Mouse (Mus musculus) CD4-positive, CD25-positive, alpha-beta regulatory T cell, adult 4 months (primary cell): ENCODE data around the gene Plekhm3. TPM values are rescaled to one million over a fixed set of nuclear protein-coding genes. Genes with fewer than 3 reads are reported as not detected.
A peak's percentile ranks its signal among the peaks of the same experiment; 100 is the strongest.

Source experiments
- ATAC-seq: one replicate; pipeline ENCODE4 v1.8.0; 2017
- polyA plus RNA-seq, 2 experiments: library from polyadenylated mRNA; unstranded; fragments of 100-300 nt; shearing (Covaris generic); gene quantifications; one replicate each; pipeline ENCODE4 v1.2.1; 2017

The Plekhm3 gene
- polyA plus RNA-seq, 2 experiments from 2014 or later: 7.8 to 11.2 TPM

DNA sequence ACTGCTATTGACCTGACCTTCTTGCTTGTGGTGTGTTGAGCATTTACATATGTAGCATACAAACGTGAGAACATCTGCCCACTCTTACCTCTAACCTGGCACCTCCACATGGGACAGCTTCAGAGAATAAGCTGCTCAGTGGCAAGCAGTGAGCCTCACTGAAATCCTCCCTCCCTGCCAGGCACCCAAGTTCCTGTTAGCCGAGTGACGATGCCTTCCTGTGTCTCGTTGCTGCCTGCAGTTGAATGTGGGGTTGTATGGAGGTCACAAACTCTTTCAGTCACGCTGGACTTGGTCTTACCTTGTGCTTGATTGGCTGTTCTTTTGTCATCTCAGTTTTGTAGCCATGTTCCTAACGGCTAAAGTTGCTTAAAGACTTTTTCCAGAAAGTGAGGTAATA, 133.1 kb downstream of the Plekhm3 start:
- ATAC-seq: peak; percentile 51

DNA sequence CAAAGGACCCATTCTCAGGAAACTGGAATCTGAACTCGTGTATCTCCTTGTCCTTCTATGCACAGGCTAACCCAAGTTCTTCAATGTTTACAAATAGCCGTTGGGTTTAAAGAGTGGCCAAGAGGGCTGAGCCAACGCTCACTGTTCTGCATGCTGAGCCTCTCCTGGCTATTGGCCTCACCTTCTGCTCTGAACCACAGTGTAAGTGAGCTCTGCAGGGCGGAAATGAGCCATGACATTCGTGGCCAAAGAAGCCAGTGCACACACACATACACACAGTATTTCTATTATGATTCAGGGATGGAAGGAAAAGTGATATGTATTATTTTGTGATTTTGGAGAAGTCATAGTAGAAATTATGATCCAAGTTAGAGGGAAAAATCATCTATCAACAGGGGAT, 138.9 kb downstream of the Plekhm3 start:
- ATAC-seq: no peak

DNA sequence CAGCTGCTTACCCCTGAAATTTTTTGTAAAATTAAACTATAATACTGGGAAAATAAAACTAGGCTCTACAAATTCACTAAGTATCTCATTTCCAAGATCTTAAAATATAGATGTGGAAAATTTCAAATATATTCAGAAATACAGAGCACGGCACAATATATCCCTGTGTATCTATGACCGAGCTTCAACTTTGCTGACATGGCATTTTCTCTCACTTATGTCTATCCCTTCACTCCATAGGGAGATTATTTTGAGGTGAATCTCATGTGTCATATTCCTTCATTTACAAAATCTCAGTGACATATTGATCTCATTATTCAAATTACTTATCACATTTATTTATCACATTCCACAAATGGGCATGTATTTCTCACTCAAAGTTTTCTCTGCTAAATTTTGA, 143.4 kb downstream of the Plekhm3 start:
- ATAC-seq: no peak

DNA sequence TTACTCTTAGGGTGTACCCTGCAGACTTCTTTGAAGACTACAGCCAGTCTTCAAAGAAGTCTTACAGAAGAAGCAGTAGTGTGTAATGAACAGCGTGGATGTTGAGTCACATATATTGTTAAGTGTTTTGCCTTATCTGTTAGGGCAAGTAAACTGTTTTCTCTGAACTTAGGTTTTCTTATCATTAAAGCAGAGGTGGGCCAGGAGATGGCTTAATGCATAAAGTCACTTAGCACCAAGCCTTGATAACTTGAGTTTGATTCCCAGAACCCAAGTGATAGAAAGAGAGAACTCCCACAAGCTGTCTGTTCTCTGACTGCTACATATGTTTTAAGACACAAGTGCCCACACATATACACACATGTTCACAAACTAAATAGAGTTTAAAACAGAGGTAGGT, 144.7 kb downstream of the Plekhm3 start:
- no peak for ATAC-seq

DNA sequence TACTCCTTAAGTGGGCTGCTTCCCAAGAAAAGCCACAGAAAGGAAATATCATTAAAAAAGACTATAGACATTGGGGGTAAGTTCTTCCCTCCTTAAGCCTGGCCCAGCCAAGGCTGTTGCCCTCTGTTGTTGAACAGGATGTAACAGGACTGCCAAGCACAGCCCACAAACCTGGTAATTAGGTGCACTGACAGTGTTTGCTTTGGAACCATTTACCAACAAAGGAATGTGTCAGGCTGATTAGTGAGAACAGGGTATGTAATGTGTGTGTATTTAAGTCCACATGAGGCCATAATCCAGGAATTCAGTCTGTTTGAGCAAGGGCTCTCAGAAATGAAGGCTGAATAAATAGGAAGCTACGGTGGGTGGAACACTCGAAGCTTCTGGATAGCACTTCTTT, 147.5 kb downstream of the Plekhm3 start:
- ATAC-seq: no peak

DNA sequence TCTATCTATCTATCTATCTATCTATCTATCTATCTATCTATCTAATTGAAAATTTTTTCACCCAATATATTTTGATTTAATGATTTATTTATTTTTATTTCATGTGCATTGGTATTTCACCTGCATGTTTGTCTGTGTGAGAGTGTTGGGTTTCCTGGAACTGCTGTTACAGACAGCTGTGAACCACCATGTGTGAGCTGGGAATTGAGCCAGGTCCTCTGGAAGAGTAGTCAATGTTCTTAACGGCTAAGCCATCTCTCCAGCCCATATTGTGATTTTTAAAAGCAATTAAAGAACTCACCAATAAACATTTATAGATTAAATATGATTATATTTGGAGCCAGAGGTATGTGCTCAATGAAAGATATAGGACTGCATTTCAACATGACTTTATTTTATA, 148.9 kb downstream of the Plekhm3 start:
- ATAC-seq: no peak

DNA sequence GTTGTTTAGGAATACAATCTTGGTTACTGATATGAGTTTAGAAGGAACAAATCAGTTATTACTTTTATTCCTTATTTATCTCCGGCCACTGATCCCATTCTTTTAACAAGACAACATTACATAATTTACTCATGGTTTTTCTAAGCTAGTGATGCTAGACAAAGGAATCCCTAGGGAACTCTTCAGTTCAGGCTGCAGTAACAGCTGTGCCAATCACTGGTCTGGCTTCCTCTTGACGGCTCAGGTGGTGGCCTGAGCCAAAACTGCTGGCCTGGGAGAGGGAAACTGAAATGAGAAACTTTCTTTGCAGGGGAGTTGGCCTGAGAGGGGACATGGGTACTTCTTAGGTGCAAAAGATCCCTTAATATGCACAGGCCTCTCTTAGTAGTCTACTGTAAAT, 151.4 kb downstream of the Plekhm3 start:
- ATAC-seq: no peak

DNA sequence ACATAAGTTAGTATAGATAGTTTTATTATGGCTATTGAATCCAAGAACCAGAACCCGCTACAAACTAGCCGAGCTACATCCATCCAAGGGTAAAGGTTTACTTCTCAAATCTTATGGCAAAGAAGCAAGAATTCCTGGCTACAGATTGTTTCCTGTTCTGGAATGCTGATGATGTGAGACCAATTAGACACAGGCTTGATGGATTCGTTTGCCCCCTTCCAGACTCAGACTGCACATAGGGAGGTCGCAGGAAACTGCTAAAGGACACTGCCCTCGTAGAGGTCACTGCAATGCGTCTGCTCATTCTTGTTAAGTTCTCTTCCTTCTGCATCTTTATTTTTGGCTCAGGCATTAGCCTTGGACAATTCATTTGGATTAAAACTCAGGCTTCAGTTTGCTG, 154.0 kb downstream of the Plekhm3 start:
- ATAC-seq: no peak

DNA sequence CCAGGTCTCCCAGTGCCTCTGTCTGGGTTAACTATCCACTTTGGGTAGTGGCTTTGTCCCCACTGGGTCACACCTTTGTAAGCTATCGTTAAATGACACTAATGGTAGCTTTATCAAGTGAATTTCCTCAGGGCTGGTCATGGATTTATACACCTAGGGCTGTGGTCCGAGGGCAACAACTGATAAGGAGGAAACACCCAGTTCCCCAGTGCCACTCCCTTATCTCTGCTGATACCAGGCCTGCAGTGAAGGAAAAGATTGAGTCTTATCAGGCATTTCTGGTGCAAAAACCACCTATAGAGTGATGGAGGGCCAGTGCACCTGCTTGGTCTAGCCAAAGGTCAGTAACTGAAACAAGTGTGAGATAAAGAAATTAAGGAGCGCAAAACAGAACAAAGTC, 159.0 kb downstream of the Plekhm3 start:
- no peak for ATAC-seq

DNA sequence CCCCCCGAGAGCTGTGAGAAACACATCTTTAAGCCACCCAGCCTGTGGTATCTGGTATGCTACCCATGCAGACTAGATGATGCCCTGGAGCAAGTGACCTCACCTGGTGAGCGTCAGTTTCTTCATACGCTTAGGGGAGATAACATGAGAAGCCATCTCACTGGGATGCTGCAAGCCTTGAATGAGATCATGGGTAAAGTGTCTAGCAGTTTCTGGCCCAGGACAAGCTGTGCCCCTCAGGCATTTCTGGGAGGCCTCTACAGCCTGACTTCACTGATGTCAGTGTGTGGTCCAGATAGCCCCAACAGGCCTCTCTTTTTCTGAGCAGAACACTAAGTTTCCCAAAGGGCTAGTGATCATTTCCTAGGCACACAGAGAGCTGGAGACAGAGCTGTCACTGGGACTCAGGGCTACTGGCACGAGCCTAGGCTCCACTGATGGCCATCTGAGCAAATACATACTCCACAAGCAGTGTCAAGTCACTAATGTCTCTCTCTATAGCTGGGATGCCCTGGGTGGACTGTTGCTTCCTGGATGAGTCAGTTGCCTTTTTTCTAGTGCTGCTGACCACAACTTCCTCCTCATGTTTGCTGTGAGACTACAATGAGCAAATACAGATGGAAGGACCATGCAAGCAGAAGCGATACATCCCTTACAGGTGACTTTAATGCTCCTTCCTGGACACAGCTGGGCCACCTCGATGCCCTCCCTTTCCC, 159.6 kb downstream of the Plekhm3 start:
- ATAC-seq: peak; percentile 72

DNA sequence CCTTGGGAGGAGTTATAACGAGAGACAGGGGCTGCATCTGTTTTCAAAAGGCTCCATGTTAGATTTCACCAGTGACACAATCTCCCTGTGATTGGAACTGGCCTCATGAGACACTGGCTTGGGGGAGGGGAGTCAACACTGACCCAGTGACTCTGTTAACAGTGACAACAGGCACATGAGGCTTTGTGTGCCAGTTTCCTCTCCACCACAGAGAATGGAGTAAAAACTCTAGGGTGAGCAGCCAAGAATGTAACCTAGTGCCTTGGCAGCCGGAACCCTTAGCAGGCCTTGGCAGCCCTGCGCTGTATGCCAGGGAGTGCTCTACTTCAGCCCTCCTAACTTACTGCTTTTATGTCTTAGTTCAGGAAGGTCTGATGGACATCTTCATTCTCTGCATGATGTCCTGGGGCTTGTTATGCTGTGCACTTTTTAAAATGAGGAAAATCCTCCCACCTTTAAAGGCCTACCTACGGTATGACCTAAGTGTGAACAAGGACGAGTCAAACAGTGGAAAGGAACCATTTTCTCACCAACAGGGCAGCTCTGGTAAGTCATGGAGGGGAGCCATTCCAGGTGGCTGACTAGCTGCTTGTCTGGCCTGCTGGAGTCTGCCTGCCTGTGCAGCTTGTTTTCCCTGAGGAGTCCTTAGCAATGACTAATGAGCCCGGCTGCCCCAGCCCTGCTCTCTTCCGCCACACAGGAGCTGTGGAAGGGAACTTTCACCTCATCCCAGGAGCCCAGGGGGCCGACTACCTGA, 161.2 kb downstream of the Plekhm3 start:
- ATAC-seq: no peak

DNA sequence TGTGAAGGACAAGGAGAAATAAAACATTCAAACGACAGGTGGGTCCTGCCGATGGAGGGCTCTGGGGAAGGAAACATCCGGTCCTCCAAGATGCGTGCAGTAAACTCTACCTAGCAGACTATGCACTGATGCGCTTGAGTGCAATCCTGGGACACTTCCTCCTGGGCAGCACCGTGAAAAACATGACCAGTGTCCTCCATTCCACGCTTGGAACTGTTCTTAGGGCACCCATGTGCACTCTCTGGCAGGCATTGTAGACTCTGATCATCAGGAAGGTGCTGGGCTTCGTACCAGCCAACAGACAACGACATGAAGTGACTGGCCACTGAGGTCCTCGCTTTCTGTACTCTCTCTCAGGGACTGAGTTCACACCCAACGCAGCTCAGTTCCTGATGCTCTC, 162.5 kb downstream of the Plekhm3 start:
- ATAC-seq: no peak

DNA sequence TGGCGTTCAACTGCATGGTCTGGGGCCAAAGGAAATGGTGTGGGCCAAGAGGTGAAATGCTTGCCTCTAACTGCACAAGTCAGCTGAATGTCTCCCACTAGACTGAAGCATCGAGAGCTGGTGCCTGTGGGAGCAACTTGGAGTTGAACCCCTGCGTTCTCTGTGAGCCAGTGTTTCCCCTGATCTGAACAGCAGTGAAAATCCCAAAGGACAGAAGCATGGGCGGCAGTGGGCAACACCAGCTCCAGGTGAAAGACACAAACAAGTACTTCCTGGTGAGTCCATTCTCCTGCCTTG, 163.4 kb downstream of the Plekhm3 start:
- ATAC-seq: no peak

DNA sequence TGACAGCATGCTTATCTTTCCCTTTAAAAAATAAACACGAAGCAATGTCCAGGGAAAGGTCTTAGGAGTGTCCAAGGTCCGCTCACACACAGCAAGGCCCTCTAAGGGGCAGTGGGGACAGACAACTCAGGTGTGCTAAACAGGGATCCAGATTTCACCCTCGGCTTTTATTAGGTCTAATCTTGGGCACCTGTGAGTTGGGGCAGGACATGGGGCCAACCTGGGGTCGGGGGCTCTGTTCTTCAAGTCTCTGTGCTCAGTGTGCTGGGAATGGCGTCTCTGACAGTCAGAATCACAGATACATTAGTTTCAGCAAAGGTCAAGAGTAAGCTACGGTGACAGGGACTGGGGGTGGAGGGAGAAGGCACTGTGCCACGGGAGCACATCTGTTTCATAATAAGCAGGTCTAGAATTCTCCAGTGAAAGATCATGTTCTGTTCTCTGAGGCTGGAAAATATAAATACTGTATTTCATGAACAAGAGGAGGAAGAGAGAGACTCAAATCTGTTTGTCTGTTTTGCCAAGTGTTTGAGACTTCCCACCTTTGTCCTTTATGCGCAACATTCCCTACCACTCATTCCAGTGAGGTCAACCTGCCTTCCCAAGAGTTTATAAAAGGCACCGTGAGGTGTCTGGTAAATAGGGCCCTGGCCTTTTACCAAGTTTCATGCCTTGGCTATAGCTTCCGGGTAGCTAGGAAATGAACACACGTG, 163.9 kb downstream of the Plekhm3 start:
- ATAC-seq: no peak

DNA sequence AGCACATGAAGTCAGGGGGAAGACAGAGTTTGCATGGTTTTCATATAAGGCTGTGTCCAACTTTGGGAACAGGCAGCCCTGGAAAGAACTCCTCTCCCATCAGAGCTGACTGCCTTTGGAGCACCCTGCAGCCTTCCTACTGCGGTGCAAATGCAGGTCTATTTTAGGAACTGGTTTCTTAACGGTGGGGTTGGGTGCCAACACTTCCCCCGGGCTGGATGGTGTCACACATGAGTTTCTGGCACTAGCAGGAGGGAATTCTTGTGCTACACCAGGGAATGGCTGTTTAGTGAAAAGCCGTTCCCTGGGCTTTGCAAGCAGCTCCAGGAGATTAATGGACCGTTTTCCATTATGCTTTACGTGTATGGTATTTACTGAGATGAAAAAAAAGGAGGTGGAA, 164.8 kb downstream of the Plekhm3 start:
- no peak for ATAC-seq

DNA sequence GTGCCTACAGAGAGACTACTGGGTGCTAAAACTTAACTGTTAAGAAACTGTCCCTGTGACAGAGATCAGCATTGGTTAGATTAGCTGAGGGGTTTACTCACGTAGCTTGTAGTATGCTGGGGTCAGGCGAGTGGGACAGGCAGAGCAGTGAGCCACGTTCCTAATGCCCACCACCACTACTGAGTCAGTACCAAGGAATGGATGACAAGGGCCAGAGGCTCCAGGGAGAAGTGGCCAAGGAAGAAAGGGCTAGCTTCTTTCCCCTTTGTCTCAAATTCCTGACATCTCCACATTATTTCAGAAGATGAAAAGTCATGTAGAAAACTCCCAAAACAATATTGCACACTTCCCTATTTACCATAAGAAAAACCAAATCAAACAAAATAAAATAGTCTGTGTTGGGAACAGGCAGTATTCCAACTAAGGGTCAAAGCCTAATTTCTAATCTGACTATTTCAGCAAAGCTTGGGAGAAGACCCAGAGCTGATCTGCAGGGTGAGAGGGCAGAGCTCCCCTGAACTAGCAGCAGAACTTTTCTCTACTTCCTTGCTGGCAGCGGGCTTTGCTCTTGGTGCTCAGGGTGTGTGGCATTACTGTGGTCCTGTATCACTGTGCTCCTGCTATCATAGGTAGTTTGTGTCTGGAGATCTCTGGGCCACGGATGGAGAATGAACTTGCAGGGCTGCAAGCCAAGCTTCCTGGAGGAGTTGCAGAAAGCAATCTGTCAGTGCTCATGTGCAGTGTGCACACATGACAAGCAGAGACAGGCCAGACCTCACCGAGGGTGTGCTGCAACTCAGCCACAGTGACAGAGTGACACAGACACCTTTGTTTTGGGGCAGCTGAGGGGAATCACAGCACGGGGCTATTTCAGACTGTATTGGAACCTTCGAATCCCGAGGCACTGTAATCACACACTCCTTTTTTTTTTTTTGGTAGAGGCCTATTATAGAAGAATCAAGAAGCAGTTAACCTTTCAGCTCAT, 165.5 kb downstream of the Plekhm3 start:
- ATAC-seq: no peak

DNA sequence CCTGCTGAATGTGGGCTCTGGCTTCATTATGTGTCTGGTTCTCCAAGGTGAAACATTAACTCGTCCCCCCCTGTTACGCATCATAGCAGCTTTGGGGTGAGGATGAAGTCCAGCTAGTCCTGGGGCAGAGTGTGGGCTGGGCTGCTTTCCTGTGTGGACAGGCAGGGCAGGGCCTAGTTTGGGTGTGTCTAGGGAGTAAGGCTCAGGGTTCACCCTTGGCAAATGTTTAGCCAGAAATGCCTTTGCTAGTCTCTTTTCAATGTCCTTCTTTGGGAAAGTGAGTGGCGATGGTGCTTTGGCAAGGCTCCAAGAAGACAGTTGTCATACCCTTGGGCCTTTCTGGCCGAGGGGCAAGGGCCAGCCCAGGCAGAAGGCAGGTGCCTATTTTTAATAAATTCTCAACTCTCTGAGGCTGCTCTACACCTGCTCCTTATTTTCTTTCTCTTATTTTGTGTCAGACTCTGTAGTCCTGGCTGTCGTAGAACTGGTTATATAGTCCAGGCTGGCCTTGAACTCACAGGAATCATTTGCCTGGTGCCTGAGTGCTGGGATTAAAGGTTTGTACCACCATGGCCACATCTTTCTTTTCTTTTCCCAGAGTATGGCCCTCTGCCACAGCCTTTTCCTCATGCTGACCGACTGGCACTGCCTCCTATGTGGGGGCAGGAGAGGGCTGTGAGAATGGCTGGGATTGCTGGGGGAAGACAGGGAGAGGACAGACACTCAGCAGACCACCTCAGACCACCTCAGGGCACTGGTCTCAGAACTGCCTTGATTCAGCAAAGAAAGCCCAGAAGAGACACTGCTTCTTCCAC, 168.7 kb downstream of the Plekhm3 start:
- no peak for ATAC-seq

DNA sequence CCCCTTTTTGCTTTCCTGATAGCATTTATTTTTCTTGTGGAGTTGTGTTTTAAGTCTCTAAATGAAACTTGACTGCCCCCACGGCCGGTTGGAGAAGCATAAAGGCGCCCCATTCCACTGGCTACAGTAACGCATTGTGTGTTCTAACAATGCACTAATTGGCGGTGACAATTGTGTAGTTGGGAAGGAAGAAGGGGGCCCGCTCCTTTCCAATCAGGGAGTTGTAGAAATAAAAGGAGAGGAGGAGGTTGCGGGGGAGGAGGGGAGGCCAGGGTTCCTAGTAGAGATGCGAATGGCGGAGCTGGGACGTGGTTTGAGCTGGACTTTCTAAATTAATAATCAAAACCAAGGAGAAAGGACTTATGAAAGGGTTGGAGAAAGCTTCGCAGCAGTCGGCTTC, 176.8 kb downstream of the Plekhm3 start:
- no peak for ATAC-seq

DNA sequence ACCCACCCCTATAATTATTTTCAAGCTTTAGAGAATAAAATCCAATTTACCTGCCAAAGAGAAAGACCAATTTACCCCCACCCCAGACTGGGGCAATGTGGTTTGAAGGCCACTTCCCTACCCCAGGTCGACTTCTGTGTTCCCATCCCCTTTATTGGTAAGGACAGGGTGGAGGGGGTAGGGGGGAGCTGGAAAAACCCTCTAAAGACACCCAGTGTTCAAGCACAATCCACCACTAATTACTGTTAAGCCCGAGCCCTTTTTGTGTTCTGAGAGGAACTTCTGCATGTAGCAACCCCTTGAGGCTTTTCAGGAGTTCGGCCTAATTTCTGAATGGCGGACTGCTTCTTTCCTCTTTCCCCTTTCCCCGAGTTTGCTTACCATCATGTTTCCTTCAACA, 177.2 kb downstream of the Plekhm3 start:
- no peak for ATAC-seq

DNA sequence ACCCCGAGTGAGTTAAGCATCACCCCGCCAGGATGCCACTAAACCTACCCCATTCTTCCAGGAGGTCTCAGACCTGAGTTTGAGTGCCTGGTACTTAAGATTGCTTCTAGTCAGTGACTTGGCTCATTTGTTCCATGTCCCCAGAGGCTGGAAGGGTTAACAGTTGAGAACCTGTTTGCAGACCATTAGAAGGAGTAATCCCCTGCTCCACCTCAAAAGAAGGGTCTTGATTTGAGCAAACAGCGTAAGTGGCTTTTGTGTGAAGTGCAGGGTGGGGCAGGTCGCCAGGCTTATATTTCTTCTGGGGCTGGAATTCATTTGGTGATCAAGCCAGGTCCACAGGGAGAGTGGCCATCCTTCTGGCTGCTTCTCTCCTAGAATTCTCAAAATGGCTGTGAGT, 183.3 kb downstream of the Plekhm3 start:
- ATAC-seq: no peak

DNA sequence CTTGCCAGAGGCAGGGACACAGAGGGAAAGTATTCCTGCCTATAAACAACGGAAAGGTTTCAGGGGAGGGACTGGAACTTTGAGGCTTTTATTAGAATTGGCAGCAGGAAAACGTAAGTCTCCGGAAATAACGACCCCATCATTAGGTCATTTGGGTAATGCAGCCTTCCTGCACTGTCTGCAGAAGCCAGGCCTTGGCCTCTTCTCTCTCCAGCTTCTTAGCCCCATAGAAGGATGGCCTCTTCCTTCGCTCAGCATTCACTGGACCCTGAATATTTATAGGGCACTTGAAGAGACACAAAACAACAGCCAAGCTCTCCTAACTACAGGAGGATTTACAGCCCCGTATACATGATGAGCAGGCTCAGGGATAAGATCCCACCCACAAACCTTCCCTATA, 186.5 kb downstream of the Plekhm3 start:
- ATAC-seq: no peak

DNA sequence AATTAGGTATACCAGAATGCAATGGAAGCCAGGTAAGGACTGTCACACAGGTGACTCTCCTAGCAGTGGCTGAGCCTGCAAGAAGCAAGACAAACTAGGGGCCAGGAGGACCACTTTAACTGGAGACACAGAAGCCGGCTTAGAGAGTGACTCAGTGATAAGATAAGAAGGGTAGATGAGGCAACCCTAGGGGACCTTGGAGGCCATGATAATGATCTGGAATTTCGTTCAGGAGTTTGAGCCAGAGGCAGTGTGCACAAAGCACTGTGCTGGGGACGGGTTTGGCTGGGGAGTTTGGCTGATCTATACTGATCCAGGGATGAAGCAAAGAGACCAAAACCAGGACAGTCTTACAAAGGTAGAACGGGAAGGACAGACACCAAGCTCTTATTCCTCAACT, 195.0 kb downstream of the Plekhm3 start:
- ATAC-seq: no peak
